8 mouse cellular contexts compared by ENCODE assay signal in genomic region chr11:108921506-108922455, GRCm38 (mm10). TPM values are rescaled to one million over a fixed set of nuclear protein-coding genes. Genes with fewer than 3 reads are reported as not detected.
DNase-seq lines count a peak whose midpoint lies in the region; ATAC-seq and TF ChIP-seq lines count a peak whose summit lies in the region.

No protein-coding gene starts in this region.

- intact Hi-C loops in left cerebral cortex, postnatal 10 days (cut with DNase I), result loop anchor here (5.0 kb wide), 2 partner anchors 144 to 474 kb away; no protein-coding TSS in a partner anchor

- H3K9ac ChIP-seq in forebrain, embryonic 16.5 days (replicated peaks; ENCODE audit: low read depth, low read length), result peak overlapping the region; percentile 94
- peak overlapping the region; percentile 92 for H3K9ac ChIP-seq in intestine, embryonic 16.5 days (ENCODE audit: low read depth, low read length)
- H3K9ac ChIP-seq in stomach, embryonic 15.5 days, result peak overlapping the region; percentile 54

- peak; percentile 8; the same call in 1 of the 2 replicates for ATAC-seq in forebrain, embryonic 16.5 days
- no peak for ATAC-seq in intestine, embryonic 16.5 days
- ATAC-seq in stomach, embryonic 15.5 days (ENCODE audit: insufficient read depth, low FRiP score, low read depth), result no peak

- H3K4me2 ChIP-seq in forebrain, embryonic 16.5 days (ENCODE audit: low read length), result peak overlapping the region; percentile 95
- peak overlapping the region; percentile 95 for H3K4me2 ChIP-seq in intestine, embryonic 16.5 days (ENCODE audit: low read depth, low read length)
- peak overlapping the region; percentile 91 for H3K4me2 ChIP-seq in stomach, embryonic 15.5 days

- DNase-seq in left cerebral cortex, adult 18-20 months (ENCODE audit: low spot score in 2 of 2), result peak; percentile 34 to 39
- DNase-seq in left cerebral cortex, postnatal 10 days (ENCODE audit: extremely low spot score in 1 of 2, low spot score in 2 of 2), result no peak
- DNase-seq in brain, embryonic 14.5 days (ENCODE audit: low read depth), result peak; percentile 78
- DNase-seq in lung, postnatal 10 days, result peak; percentile 70
- no peak for DNase-seq in adipocyte (ENCODE audit: low spot score)

- H3K4me3 ChIP-seq in forebrain, embryonic 16.5 days (replicated peaks; ENCODE audit: low read length), result peak overlapping the region; percentile 94
- H3K4me3 ChIP-seq in intestine, embryonic 16.5 days (ENCODE audit: low read length), result peak overlapping the region; percentile 91
- peak overlapping the region; percentile 65 for H3K4me3 ChIP-seq in stomach, embryonic 15.5 days (replicated peaks)

- 0% methylated on average over 48 of the region's 62 CpGs for WGBS in forebrain, embryonic 16.5 days
- WGBS in intestine, embryonic 16.5 days, result under 1% methylated on average over 62 of the region's 62 CpGs
- WGBS in stomach, embryonic 15.5 days, result under 1% methylated on average over 60 of the region's 62 CpGs

- H3K9me3 ChIP-seq in forebrain, embryonic 16.5 days (ENCODE audit: control insufficient read depth, low read length), result no peaks in the 10 kb centered on the region
- peaks cover 2% of the 10 kb centered on the region; the same call in 1 of the 2 replicates for H3K9me3 ChIP-seq in intestine, embryonic 16.5 days (ENCODE audit: control insufficient read depth, low read length)
- H3K9me3 ChIP-seq in stomach, embryonic 15.5 days, result no peaks in the 10 kb centered on the region

- no peak for TF ChIP-seq CTCF in brain, embryonic 14.5 days (IDR thresholded peaks at IDR 0.05; ENCODE audit: borderline replicate concordance, extremely low read depth, insufficient read depth, insufficient read length)

- H3K27me3 ChIP-seq in forebrain, embryonic 16.5 days (replicated peaks; ENCODE audit: control insufficient read depth, insufficient read depth, low read length), result no peaks in the 10 kb centered on the region
- H3K27me3 ChIP-seq in intestine, embryonic 16.5 days (replicated peaks; ENCODE audit: control insufficient read depth, insufficient read depth, low read length), result peaks cover 4% of the 10 kb centered on the region; the same call in 1 of the 2 replicates
- H3K27me3 ChIP-seq in stomach, embryonic 15.5 days (replicated peaks), result no peaks in the 10 kb centered on the region

- peak overlapping the region; percentile 100 for H3K27ac ChIP-seq in forebrain, embryonic 16.5 days (ENCODE audit: low read length)
- H3K27ac ChIP-seq in intestine, embryonic 16.5 days (ENCODE audit: low read length), result peak overlapping the region; percentile 100
- H3K27ac ChIP-seq in stomach, embryonic 15.5 days, result peak overlapping the region; percentile 100

- no peak for TF ChIP-seq POLR2A in brain, embryonic 14.5 days (IDR thresholded peaks at IDR 0.05; ENCODE audit: borderline replicate concordance, extremely low read depth, insufficient read depth, insufficient read length, poor library complexity, severe bottlenecking)

- H3K4me1 ChIP-seq in forebrain, embryonic 16.5 days (replicated peaks; ENCODE audit: control insufficient read depth, insufficient read depth, low read length), result peaks cover 64% of the 10 kb centered on the region
- H3K4me1 ChIP-seq in intestine, embryonic 16.5 days (ENCODE audit: control insufficient read depth, insufficient read depth, low read length), result peaks cover 37% of the 10 kb centered on the region
- peaks cover 44% of the 10 kb centered on the region for H3K4me1 ChIP-seq in stomach, embryonic 15.5 days

- H3K36me3 ChIP-seq in forebrain, embryonic 16.5 days (ENCODE audit: control insufficient read depth, insufficient read depth), result no peaks in the 10 kb centered on the region
- H3K36me3 ChIP-seq in intestine, embryonic 16.5 days (ENCODE audit: control insufficient read depth, insufficient read depth, low read length), result no peaks in the 10 kb centered on the region
- H3K36me3 ChIP-seq in stomach, embryonic 15.5 days, result no peaks in the 10 kb centered on the region

RNA-seq across cellular contexts. Expression of gene Axin2, which starts 1.6 kb away (rescaled TPM):
- 10 to 100 TPM; 35.0 to 35.3 TPM for total RNA-seq in left cerebral cortex, adult 18-20 months (2021)
- 10 to 100 TPM; 30.6 to 31.6 TPM for total RNA-seq in left cerebral cortex, postnatal 10 days (2021)
- 32.4 and 42.2 TPM in 2 replicates for polyA plus RNA-seq in brain, embryonic 14.5 days (2012; rRNA removed)
- 5.9 and 8.4 TPM in 2 replicates for polyA plus RNA-seq in forebrain, embryonic 16.5 days (2015; fragmentation: Nextera tagmentation; extraction: Ambion mirVana)
- 2.8 and 3.2 TPM in 2 replicates for polyA plus RNA-seq in intestine, embryonic 16.5 days (2015; fragmentation: Nextera tagmentation; extraction: Ambion mirVana)
- polyA plus RNA-seq in stomach, embryonic 15.5 days (2015; fragmentation: Nextera tagmentation; extraction: Ambion mirVana), result 3.4 and 3.8 TPM in 2 replicates

Comparison
In these comparisons a context has a peak if more than half of its experiments do, and no peak if none do; other contexts are left out.
1. DNase-seq: peak in left cerebral cortex, adult 18-20 months (2 of 2), brain, embryonic 14.5 days (single experiment) and lung, postnatal 10 days (single experiment); none in left cerebral cortex, postnatal 10 days (0 of 2) and adipocyte (single experiment).
2. Peak in every context shown above with its lines, with median percentiles within 50 percentile points of each other: H3K27ac ChIP-seq, H3K4me2 ChIP-seq, H3K4me3 ChIP-seq and H3K9ac ChIP-seq.